Mouse (Mus musculus) CH12.LX (cell line): ENCODE measurements around the gene Mxra7. TPM values are rescaled to one million over a fixed set of nuclear protein-coding genes. Genes with fewer than 3 reads are reported as not detected.

Experiments
- DNase-seq: peaks from one replicate; pipeline ENCODE4 v3.0.0-alpha.2; 2013; ENCODE audit errors: extremely low read depth
- H3K27ac ChIP-seq: 2 replicates; pipeline ENCODE4 v1.5.1; 2012; ENCODE audit warnings: low read depth, mild to moderate bottlenecking, control low read depth, moderate library complexity; ENCODE audit not compliant: insufficient read depth
- H3K27me3 ChIP-seq: replicated peaks from 2 replicates; pipeline ENCODE3; 2012; ENCODE audit warnings: inconsistent platforms
- H3K36me3 ChIP-seq, 2 experiments: replicated peaks in 1 of 2; 2 replicates each; pipeline versions ENCODE3 to v1.6.1; 2012; ENCODE audit warnings: inconsistent platforms in 1 of 2, low read length in 1 of 2, mild to moderate bottlenecking in 1 of 2, mixed read lengths in 1 of 2, moderate library complexity in 1 of 2; ENCODE audit not compliant: control insufficient read depth in 1 of 2, insufficient read depth in 1 of 2
- H3K4me1 ChIP-seq, 2 experiments: 2 replicates each; pipeline ENCODE4 v1.6.1; 2012; ENCODE audit warnings: inconsistent platforms in 1 of 2, moderate library complexity in 1 of 2; ENCODE audit not compliant: insufficient read depth in 2 of 2, control insufficient read depth in 1 of 2
- H3K4me2 ChIP-seq: 2 replicates; pipeline ENCODE4 v1.6.1; 2012; ENCODE audit warnings: low read depth, mild to moderate bottlenecking, control low read depth; ENCODE audit not compliant: poor library complexity, insufficient read depth, severe bottlenecking
- H3K4me3 ChIP-seq, 3 experiments: fragments of 150-350 bp in 1 of 3; sonication (generic) in 1 of 3; replicated peaks in 1 of 3; 2 replicates each; pipeline versions ENCODE3 to v1.5.1; 2011 to 2012; ENCODE audit warnings: low read depth in 2 of 3, low read length in 2 of 3, mild to moderate bottlenecking in 2 of 3, moderate library complexity in 2 of 3, control low read depth in 1 of 3, improper control_type of control experiment in 1 of 3, inconsistent platforms in 1 of 3, mixed read lengths in 1 of 3; ENCODE audit not compliant: poor library complexity in 1 of 3
- H3K79me2 ChIP-seq: replicated peaks from 2 replicates; pipeline ENCODE4 v1.6.1; 2012; ENCODE audit warnings: mild to moderate bottlenecking, moderate library complexity; ENCODE audit not compliant: control insufficient read depth, poor library complexity, insufficient read depth, severe bottlenecking; ENCODE audit errors: extremely low read depth
- H3K9ac ChIP-seq: 2 replicates; pipeline ENCODE4 v1.6.1; 2012; ENCODE audit warnings: low read depth, mild to moderate bottlenecking, control low read depth, moderate library complexity; ENCODE audit not compliant: insufficient read depth
- H3K9me3 ChIP-seq: replicated peaks from 2 replicates; pipeline ENCODE3; 2012; ENCODE audit warnings: low read length, inconsistent platforms, mixed read lengths
- BHLHE40 ChIP-seq: IDR thresholded peaks from 2 replicates; pipeline ENCODE4 v1.6.1; 2011; ENCODE audit warnings: mild to moderate bottlenecking, low read depth, low read length, improper control_type of control experiment
- CHD1 ChIP-seq: IDR thresholded peaks from 2 replicates; pipeline ENCODE4 v1.6.1; 2012; ENCODE audit warnings: low read depth, low read length, improper control_type of control experiment, inconsistent platforms
- CHD2 ChIP-seq: IDR thresholded peaks from 2 replicates; pipeline ENCODE4 v1.6.1; 2011; ENCODE audit warnings: low read length, improper control_type of control experiment
- CTCF ChIP-seq, 2 experiments: IDR thresholded peaks in 1 of 2; conservative IDR thresholded peaks in 1 of 2; 2 replicates each; pipeline ENCODE4 v1.5.1; 2011 to 2012; ENCODE audit warnings: low read depth in 2 of 2, low read length in 2 of 2, improper control_type of control experiment in 1 of 2, inconsistent platforms in 1 of 2, mild to moderate bottlenecking in 1 of 2, moderate library complexity in 1 of 2
- EP300 ChIP-seq: IDR thresholded peaks from 2 replicates; pipeline ENCODE4 v1.6.1; 2011; ENCODE audit warnings: low read length, improper control_type of control experiment
- ETS1 ChIP-seq: conservative IDR thresholded peaks from 2 replicates; pipeline ENCODE4 v1.6.1; 2012; ENCODE audit warnings: low read depth, mild to moderate bottlenecking, inconsistent platforms, low read length, improper control_type of control experiment, moderate library complexity
- GABPA ChIP-seq: IDR thresholded peaks from 2 replicates; pipeline ENCODE4 v1.6.1; 2012; ENCODE audit warnings: low read depth, low read length, improper control_type of control experiment, inconsistent platforms; ENCODE audit not compliant: insufficient replicate concordance
- HCFC1 ChIP-seq: IDR thresholded peaks from 2 replicates; pipeline ENCODE4 v1.6.1; 2012; ENCODE audit warnings: low read depth, mild to moderate bottlenecking, inconsistent platforms, low read length, improper control_type of control experiment
- IRF4 ChIP-seq: IDR thresholded peaks from 2 replicates; pipeline ENCODE4 v1.6.1; 2014; ENCODE audit warnings: low read depth, mild to moderate bottlenecking, inconsistent platforms, low read length, improper control_type of control experiment
- JUND ChIP-seq: conservative IDR thresholded peaks from 2 replicates; pipeline ENCODE4 v1.6.1; 2011; ENCODE audit warnings: low read depth, low read length, improper control_type of control experiment
- MAFK ChIP-seq: IDR thresholded peaks from 2 replicates; pipeline ENCODE4 v1.6.1; 2011; ENCODE audit warnings: low read length, improper control_type of control experiment; ENCODE audit not compliant: insufficient replicate concordance
- MXI1 ChIP-seq: IDR thresholded peaks from 2 replicates; pipeline ENCODE4 v1.6.1; 2011; ENCODE audit warnings: mild to moderate bottlenecking, low read depth, low read length, improper control_type of control experiment
- PAX5 ChIP-seq: IDR thresholded peaks from 2 replicates; pipeline ENCODE4 v1.6.1; 2012; ENCODE audit warnings: low read length, inconsistent platforms, mixed read lengths
- RAD21 ChIP-seq: IDR thresholded peaks from 2 replicates; pipeline ENCODE4 v1.6.1; 2011; ENCODE audit warnings: low read depth, mild to moderate bottlenecking, low read length, improper control_type of control experiment, moderate library complexity
- RCOR1 ChIP-seq: conservative IDR thresholded peaks from 2 replicates; pipeline ENCODE4 v1.6.1; 2012; ENCODE audit warnings: low read depth, mild to moderate bottlenecking, inconsistent platforms, low read length, improper control_type of control experiment
- TBP ChIP-seq: conservative IDR thresholded peaks from 2 replicates; pipeline ENCODE4 v1.6.1; 2011; ENCODE audit warnings: low read depth, low read length, improper control_type of control experiment
- TCF12 ChIP-seq: IDR thresholded peaks from 2 replicates; pipeline ENCODE4 v1.6.1; 2014; ENCODE audit warnings: low read depth, mild to moderate bottlenecking, inconsistent platforms, low read length, improper control_type of control experiment
- UBTF ChIP-seq: IDR thresholded peaks from 2 replicates; pipeline ENCODE4 v1.6.1; 2012; ENCODE audit warnings: low read depth, mild to moderate bottlenecking, inconsistent platforms, low read length, improper control_type of control experiment, moderate library complexity
- USF1 ChIP-seq: IDR thresholded peaks from 2 replicates; pipeline ENCODE4 v1.6.1; 2014; ENCODE audit warnings: low read depth, mild to moderate bottlenecking, inconsistent platforms, low read length, improper control_type of control experiment
- ZC3H11A ChIP-seq: IDR thresholded peaks from 2 replicates; pipeline ENCODE4 v1.6.1; 2012; ENCODE audit warnings: low read depth, mild to moderate bottlenecking, inconsistent platforms, low read length, improper control_type of control experiment
- ZKSCAN1 ChIP-seq: IDR thresholded peaks from 2 replicates; pipeline ENCODE4 v1.6.1; 2012; ENCODE audit warnings: low read depth, inconsistent platforms, low read length, improper control_type of control experiment, borderline replicate concordance
- dilution Hi-C: fragments of 300-500 bp; cut with MboI; formaldehyde crosslinking; loops from 2 replicates; pipeline ENCODE4 v1.14.3; 2020; ENCODE audit warnings: low sequenced_read_pairs; ENCODE audit not compliant: extremely low pct_unique_long_range_greater_than_20kb, extremely low pct_ligation_motif_present
- in situ Hi-C: fragments of 300-500 bp; cut with MboI; formaldehyde crosslinking; loops from 3 replicates; pipeline ENCODE4 v1.14.3; 2019; ENCODE audit warnings: low sequenced_read_pairs, low pct_ligation_motif_present, low pct_unique_long_range_greater_than_20kb, mixed read lengths
- polyA plus RNA-seq: library from polyadenylated mRNA; unstranded; fragments of >175 nt; gene quantifications from 2 replicates; pipeline ENCODE4 v1.2.1, GENCODE M21; 2012; ENCODE audit warnings: low read depth; ENCODE audit not compliant: insufficient read length
- total RNA-seq, 2 experiments: library from RNA; depleted of rRNA; stranded (reverse); fragments of 300-350 nt in 1 of 2; fragments of >200 nt in 1 of 2; gene quantifications; 2 replicates each; pipeline ENCODE4 v1.2.3; 2012 to 2014

The Mxra7 gene
- total and polyA plus RNA-seq, 3 experiments: not detected

GRCm38 (mm10) chr11:116773205-116773604, 54.6 kb downstream of the Mxra7 start:
- Histone ChIP-seq H3K9me3 (no peaks in the 10 kb centered on the region), H3K9ac (no peak overlapping the region), H3K4me2 (no peak overlapping the region), H3K27ac (no peak overlapping the region), H3K79me2 (no peaks in the 10 kb centered on the region), H3K4me3 (no peak overlapping the region), H3K4me1 (peaks cover 4 to 8% of the 10 kb centered on the region in 2 experiments; a peak in 2 of 4 replicates), H3K36me3 (no peaks in the 10 kb centered on the region)
- in situ Hi-C loops: no loop called here
- no peak for DNase-seq
- dilution Hi-C loops: no loop called here
- no peak for TF ChIP-seq MXI1
- TF ChIP-seq GABPA: no peak
- TF ChIP-seq RCOR1: no peak
- TF ChIP-seq UBTF: no peak
- no peak for TF ChIP-seq TCF12
- TF ChIP-seq CTCF (conservative IDR thresholded peaks at IDR 0.05 in 1 of 2, IDR thresholded peaks at IDR 0.05 in 1 of 2; ENCODE audit: low read depth in 2 of 2, low read length in 2 of 2): no peak
- TF ChIP-seq PAX5: no peak
- no peak for TF ChIP-seq MAFK
- TF ChIP-seq ZKSCAN1: no peak
- TF ChIP-seq HCFC1: no peak
- no peak for TF ChIP-seq EP300
- TF ChIP-seq ETS1: no peak
- TF ChIP-seq JUND: no peak
- no peak for TF ChIP-seq IRF4
- no peak for TF ChIP-seq USF1
- TF ChIP-seq TBP: no peak
- no peak for TF ChIP-seq CHD2
- no peak for TF ChIP-seq BHLHE40
- TF ChIP-seq, all 38 proteins: peak for 0
- H3K27me3 ChIP-seq: peaks cover 2% of the 10 kb centered on the region

GRCm38 (mm10) chr11:116769873-116770272, 58.0 kb downstream of the Mxra7 start:
- no peaks in the 10 kb centered on the region for H3K36me3 ChIP-seq
- H3K4me3 ChIP-seq: no peak overlapping the region
- dilution Hi-C loops (no loop called here), in situ Hi-C loops (no loop called here)
- no peak overlapping the region for H3K9ac ChIP-seq
- no peak for DNase-seq
- H3K27me3 ChIP-seq: peaks cover 2% of the 10 kb centered on the region
- H3K79me2 ChIP-seq: no peaks in the 10 kb centered on the region
- H3K4me1 ChIP-seq: peaks cover 3 to 4% of the 10 kb centered on the region in 2 experiments; a peak in 2 of 4 replicates
- no peak for TF ChIP-seq TCF12
- no peak for TF ChIP-seq CHD1
- no peak for TF ChIP-seq RAD21
- no peak for TF ChIP-seq ZC3H11A
- TF ChIP-seq, all 38 proteins: peak for 0
- Histone ChIP-seq H3K27ac (no peak overlapping the region), H3K9me3 (no peaks in the 10 kb centered on the region), H3K4me2 (no peak overlapping the region)
